Mouse (Mus musculus): ENCODE measurements around the gene Cd8b1. TPM values are rescaled to one million over a fixed set of nuclear protein-coding genes. Genes with fewer than 3 reads are reported as not detected.

The Cd8b1 gene
- total and polyA plus RNA-seq, 3 experiments = 0.31 to 0.51 TPM; not detected in 1

DNA sequence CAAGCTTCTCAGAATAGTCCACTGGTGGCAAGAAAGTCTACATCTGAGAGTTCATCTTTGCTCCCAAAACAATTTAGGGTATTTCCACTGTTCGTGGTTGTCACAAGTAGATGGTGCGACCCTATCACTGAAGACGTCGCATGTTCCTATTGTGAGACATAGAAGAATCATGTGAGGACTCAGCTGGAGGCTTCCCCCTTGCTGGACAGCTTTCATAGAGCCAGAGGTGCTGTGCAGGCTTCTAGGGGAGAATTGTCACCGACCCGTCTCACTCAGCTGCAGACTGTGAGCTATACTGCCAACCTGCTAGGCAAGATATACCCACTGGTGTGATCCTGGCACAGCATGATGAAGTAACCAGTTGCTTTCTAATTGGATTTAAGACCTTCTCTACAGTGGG is 29.6 kb downstream of the Cd8b1 start:
- Histone ChIP-seq H3K27ac (no peak overlapping the region), H3K27me3 (ENCODE audit: control insufficient read depth, insufficient read depth, low read length) (no peaks in the 10 kb centered on the region), H3K36me3 (ENCODE audit: control insufficient read depth, insufficient read depth, low read length) (no peaks in the 10 kb centered on the region), H3K4me3 (no peak overlapping the region), H3K79me2 (replicated peaks; ENCODE audit: control insufficient read depth, insufficient read depth, low read length) (no peaks in the 10 kb centered on the region), H3K9ac (ENCODE audit: low read depth, low read length) (no peak overlapping the region), H3K4me1 (ENCODE audit: control insufficient read depth, insufficient read depth, low read length) (no peaks in the 10 kb centered on the region; the same call in 1 of the 2 replicates)
- DNase-seq = no peak
- intact Hi-C loops (cut with DNase I) = no loop called here
- WGBS = 74% methylated on average over 6 of the region's 6 CpGs
- TF ChIP-seq EP300 (IDR thresholded peaks at IDR 0.05; ENCODE audit: insufficient read depth, low read depth, low read length) (no peak), CTCF (IDR thresholded peaks at IDR 0.05) (no peak), POLR2A (IDR thresholded peaks at IDR 0.05; ENCODE audit: insufficient read depth, low read depth, low read length) (no peak)

DNA sequence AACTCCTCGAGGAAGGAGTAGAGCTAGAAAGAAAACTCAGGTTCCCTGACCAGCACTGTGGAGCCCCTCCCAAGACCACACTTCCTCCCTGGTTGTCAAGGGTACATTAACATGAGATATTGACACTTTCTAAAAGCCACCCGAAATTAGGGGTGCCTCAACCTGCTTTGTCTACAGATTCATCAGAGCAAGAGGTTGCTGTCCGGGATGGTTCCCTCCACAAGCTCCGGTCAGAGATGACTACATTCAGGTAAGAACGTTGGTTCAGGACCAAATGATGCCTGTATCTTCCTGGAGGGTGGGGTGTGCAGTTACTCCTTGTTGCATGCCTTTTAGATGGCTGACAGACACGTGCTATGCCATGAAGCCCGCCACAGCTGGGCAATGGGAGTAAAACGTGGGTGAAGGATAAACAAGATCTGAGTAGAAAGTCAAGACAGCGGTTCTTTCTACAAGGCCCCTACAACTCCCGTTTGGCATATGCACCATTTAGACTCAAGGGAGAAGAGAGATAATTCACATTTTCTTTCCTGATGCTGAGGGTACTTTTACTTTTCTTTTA is 30.4 kb downstream of the Cd8b1 start:
- Histone ChIP-seq H3K4me1 (ENCODE audit: control insufficient read depth, insufficient read depth, low read length) (no peaks in the 10 kb centered on the region; the same call in 1 of the 2 replicates), H3K4me3 (no peak overlapping the region), H3K79me2 (replicated peaks; ENCODE audit: control insufficient read depth, insufficient read depth, low read length) (no peaks in the 10 kb centered on the region), H3K9ac (ENCODE audit: low read depth, low read length) (no peak overlapping the region), H3K36me3 (ENCODE audit: control insufficient read depth, insufficient read depth, low read length) (no peaks in the 10 kb centered on the region), H3K27ac (no peak overlapping the region), H3K27me3 (ENCODE audit: control insufficient read depth, insufficient read depth, low read length) (no peaks in the 10 kb centered on the region)
- intact Hi-C loops (cut with DNase I) = no loop called here
- DNase-seq = no peak
- TF ChIP-seq CTCF (IDR thresholded peaks at IDR 0.05) (no peak), POLR2A (IDR thresholded peaks at IDR 0.05; ENCODE audit: insufficient read depth, low read depth, low read length) (no peak), EP300 (IDR thresholded peaks at IDR 0.05; ENCODE audit: insufficient read depth, low read depth, low read length) (no peak)
- 84% methylated on average over 10 of the region's 10 CpGs for WGBS

DNA sequence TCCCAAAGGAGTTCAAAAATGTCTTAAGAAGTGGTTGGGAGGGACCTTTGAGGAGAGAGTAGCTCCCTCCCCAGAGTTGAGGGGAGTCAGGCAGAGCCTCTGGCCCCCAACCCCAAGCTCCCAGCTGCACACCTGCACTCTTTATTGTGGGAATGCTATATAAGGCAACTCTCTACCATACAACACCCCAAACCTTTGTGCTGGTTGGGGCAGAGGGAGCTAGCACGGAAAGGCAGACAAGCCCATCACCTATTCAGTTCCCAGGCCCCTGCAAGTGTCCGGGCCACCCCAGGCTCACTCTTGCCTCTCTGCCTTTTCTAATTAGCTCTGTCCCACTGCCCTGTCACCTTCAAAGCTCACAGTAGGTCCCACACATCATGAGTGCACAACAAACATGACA is 31.1 kb downstream of the Cd8b1 start:
- intact Hi-C loops (cut with DNase I) = no loop called here
- Histone ChIP-seq H3K4me1 (ENCODE audit: control insufficient read depth, insufficient read depth, low read length) (no peaks in the 10 kb centered on the region; the same call in 1 of the 2 replicates), H3K36me3 (ENCODE audit: control insufficient read depth, insufficient read depth, low read length) (no peaks in the 10 kb centered on the region), H3K27ac (no peak overlapping the region), H3K9ac (ENCODE audit: low read depth, low read length) (no peak overlapping the region), H3K27me3 (ENCODE audit: control insufficient read depth, insufficient read depth, low read length) (no peaks in the 10 kb centered on the region), H3K79me2 (replicated peaks; ENCODE audit: control insufficient read depth, insufficient read depth, low read length) (no peaks in the 10 kb centered on the region), H3K4me3 (no peak overlapping the region)
- 75% methylated on average over 2 of the region's 2 CpGs for WGBS
- no peak for DNase-seq
- TF ChIP-seq EP300 (IDR thresholded peaks at IDR 0.05; ENCODE audit: insufficient read depth, low read depth, low read length) (no peak), CTCF (IDR thresholded peaks at IDR 0.05) (no peak), POLR2A (IDR thresholded peaks at IDR 0.05; ENCODE audit: insufficient read depth, low read depth, low read length) (no peak)

DNA sequence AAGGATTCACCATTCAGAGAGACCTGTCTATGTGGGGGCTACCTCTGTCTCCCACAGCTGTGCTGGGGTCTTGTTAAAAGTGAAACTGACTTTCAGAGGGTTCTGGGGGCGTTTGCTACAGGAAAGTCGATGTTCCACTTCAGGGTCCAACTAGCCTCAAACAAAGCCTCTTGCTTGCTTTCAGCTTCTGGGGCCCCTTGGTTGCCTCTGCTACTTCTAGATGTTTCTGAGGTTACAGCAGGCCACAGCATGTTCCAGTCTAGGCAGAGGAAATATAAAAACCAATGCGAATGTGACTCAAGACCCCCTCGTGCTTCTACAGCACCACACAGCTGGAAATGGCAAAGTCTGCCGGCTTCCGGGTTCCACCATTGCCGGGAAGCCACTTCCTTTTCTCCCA is 34.9 kb downstream of the Cd8b1 start:
- Histone ChIP-seq H3K27me3 (ENCODE audit: control insufficient read depth, insufficient read depth, low read length) (no peaks in the 10 kb centered on the region), H3K4me1 (ENCODE audit: control insufficient read depth, insufficient read depth, low read length) (no peaks in the 10 kb centered on the region), H3K79me2 (replicated peaks; ENCODE audit: control insufficient read depth, insufficient read depth, low read length) (no peaks in the 10 kb centered on the region), H3K9ac (ENCODE audit: low read depth, low read length) (no peak overlapping the region), H3K4me3 (no peak overlapping the region), H3K36me3 (ENCODE audit: control insufficient read depth, insufficient read depth, low read length) (no peaks in the 10 kb centered on the region), H3K27ac (no peak overlapping the region)
- 85% methylated on average over 7 of the region's 7 CpGs for WGBS
- TF ChIP-seq CTCF (IDR thresholded peaks at IDR 0.05) (no peak), EP300 (IDR thresholded peaks at IDR 0.05; ENCODE audit: insufficient read depth, low read depth, low read length) (no peak), POLR2A (IDR thresholded peaks at IDR 0.05; ENCODE audit: insufficient read depth, low read depth, low read length) (no peak)
- intact Hi-C loops (cut with DNase I) = no loop called here
- no peak for DNase-seq

DNA sequence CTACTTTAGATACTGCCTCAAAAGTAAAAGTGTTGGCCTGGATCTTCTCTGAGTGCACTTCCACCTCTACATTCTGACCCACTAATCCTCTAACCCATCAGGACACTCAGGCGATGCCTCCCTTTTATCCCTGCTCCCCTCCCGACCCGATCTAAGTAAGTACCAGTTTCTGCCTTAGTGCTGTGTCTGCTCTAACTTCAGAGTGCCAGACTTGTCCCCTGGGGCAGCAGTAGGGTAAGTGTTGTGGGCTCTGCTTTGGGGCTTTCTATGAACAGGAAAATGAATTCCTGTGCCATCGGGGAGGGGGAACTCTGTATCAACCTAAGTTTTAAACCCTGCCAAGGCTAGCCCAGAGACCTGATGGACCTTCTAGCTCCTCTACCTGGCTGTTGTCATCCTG is 37.6 kb downstream of the Cd8b1 start:
- WGBS = 78% methylated on average over 4 of the region's 4 CpGs
- no peak for TF ChIP-seq POLR2A (IDR thresholded peaks at IDR 0.05; ENCODE audit: insufficient read depth, low read depth, low read length)
- TF ChIP-seq CTCF (IDR thresholded peaks at IDR 0.05) = no peak
- no peak for TF ChIP-seq EP300 (IDR thresholded peaks at IDR 0.05; ENCODE audit: insufficient read depth, low read depth, low read length)

DNA sequence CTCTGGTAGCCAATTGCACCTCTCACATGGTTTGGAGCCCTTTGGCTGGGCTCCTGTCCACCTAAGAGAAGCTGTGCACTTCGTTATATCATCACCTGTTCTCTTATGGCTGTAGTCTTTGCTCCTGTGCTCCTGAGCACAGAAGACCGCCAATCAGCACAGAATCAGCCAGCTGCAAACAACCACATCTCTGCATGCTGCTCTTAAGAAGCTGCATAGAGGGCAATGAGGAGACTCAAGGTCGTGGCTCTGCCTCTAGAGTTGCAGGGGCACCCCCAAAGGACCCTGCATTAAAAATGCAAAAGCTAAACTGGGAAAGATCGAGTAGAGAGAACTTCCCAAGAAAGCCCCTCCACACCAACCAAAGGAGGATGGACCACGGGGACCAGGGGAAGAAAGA is 38.2 kb downstream of the Cd8b1 start:
- Histone ChIP-seq H3K4me3 (no peak overlapping the region), H3K27me3 (ENCODE audit: control insufficient read depth, insufficient read depth, low read length) (no peaks in the 10 kb centered on the region), H3K79me2 (replicated peaks; ENCODE audit: control insufficient read depth, insufficient read depth, low read length) (no peaks in the 10 kb centered on the region), H3K4me1 (ENCODE audit: control insufficient read depth, insufficient read depth, low read length) (no peaks in the 10 kb centered on the region), H3K36me3 (ENCODE audit: control insufficient read depth, insufficient read depth, low read length) (no peaks in the 10 kb centered on the region), H3K27ac (no peak overlapping the region), H3K9ac (ENCODE audit: low read depth, low read length) (no peak overlapping the region)
- WGBS = 54% methylated on average over 5 of the region's 5 CpGs
- DNase-seq = no peak
- no peak for TF ChIP-seq CTCF (IDR thresholded peaks at IDR 0.05)
- no peak for TF ChIP-seq EP300 (IDR thresholded peaks at IDR 0.05; ENCODE audit: insufficient read depth, low read depth, low read length)
- no peak for TF ChIP-seq POLR2A (IDR thresholded peaks at IDR 0.05; ENCODE audit: insufficient read depth, low read depth, low read length)
- intact Hi-C loops (cut with DNase I) = no loop called here

More for the DNA sequence above, 37.6 kb downstream of the Cd8b1 start:
- intact Hi-C loops (cut with DNase I) = no loop called here
- Histone ChIP-seq H3K4me1 (ENCODE audit: control insufficient read depth, insufficient read depth, low read length) (no peaks in the 10 kb centered on the region), H3K4me3 (no peak overlapping the region), H3K9ac (ENCODE audit: low read depth, low read length) (no peak overlapping the region), H3K79me2 (replicated peaks; ENCODE audit: control insufficient read depth, insufficient read depth, low read length) (no peaks in the 10 kb centered on the region), H3K27ac (no peak overlapping the region), H3K36me3 (ENCODE audit: control insufficient read depth, insufficient read depth, low read length) (no peaks in the 10 kb centered on the region), H3K27me3 (ENCODE audit: control insufficient read depth, insufficient read depth, low read length) (no peaks in the 10 kb centered on the region)
- no peak for DNase-seq

All from heart, adult 2 months (tissue).